In the genomic region with DNA sequence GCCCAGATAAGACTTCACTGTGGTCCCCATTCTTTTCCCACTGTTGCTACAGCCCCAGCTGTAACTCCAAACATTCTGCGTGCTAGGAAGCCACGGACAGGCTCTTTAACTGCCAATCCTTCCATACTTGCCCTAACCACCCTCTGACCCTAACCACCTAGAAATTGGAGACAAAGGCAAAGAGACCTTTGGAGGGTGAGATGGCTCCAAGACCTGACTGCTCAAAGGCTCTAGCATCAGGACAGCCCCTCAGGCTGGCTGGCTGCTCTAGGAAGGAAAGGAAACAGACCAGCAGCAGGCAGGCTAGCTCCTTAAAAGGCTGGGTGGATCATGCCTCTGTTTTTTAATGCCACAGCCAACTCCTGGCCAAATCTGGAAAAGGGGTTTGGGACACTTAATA, we compare ENCODE assay signal across 1 mouse cellular context.
TF ChIP-seq lines count a peak whose summit lies in the region.

No protein-coding gene starts in this region.

TF ChIP-seq in MEL, 35 proteins besides CTCF, POLR2A, EP300 and RAD21:
- TF ChIP-seq POLR2AphosphoS2 (IDR thresholded peaks at IDR 0.05; ENCODE audit: low read length) (no peak), JUND (IDR thresholded peaks at IDR 0.05; ENCODE audit: low read depth, low read length) (no peak), UBTF (IDR thresholded peaks at IDR 0.05; ENCODE audit: borderline replicate concordance, insufficient read depth, low read depth, low read length) (no peak), ELF1 (IDR thresholded peaks at IDR 0.05; ENCODE audit: low read depth, low read length) (no peak), POLR2AphosphoS5 (IDR thresholded peaks at IDR 0.05; ENCODE audit: borderline replicate concordance, low read depth, low read length) (no peak), RCOR1 (IDR thresholded peaks at IDR 0.05; ENCODE audit: low read depth, low read length) (no peak), ZNF384 (IDR thresholded peaks at IDR 0.05; ENCODE audit: low read depth, low read length) (no peak), MYB (IDR thresholded peaks at IDR 0.05; ENCODE audit: low read depth, low read length) (no peak), CHD2 (IDR thresholded peaks at IDR 0.05; ENCODE audit: low read length) (no peak), USF2 (IDR thresholded peaks at IDR 0.05; ENCODE audit: borderline replicate concordance in 1 of 2, insufficient read depth in 1 of 2, low read depth in 1 of 2, low read length in 2 of 2) (no peak), SMC3 (IDR thresholded peaks at IDR 0.05; ENCODE audit: low read depth, low read length) (no peak)
TF ChIP-seq in MEL: peak in this region for 0.
